7 mouse cellular contexts compared by ENCODE assay signal in genomic region chr11:121156411-121156891, GRCm38 (mm10). TPM values are rescaled to one million over a fixed set of nuclear protein-coding genes. Genes with fewer than 3 reads are reported as not detected.
DNase-seq lines count a peak whose midpoint lies in the region; ATAC-seq and TF ChIP-seq lines count a peak whose summit lies in the region.

No protein-coding gene starts in this region.

- H3K27me3 ChIP-seq in E14TG2a.4 (ENCODE audit: insufficient read depth, low read length), result peaks cover 76% of the 10 kb centered on the region
- H3K27me3 ChIP-seq in embryonic facial prominence, embryonic 15.5 days, result peaks cover 36% of the 10 kb centered on the region
- H3K27me3 ChIP-seq in heart, postnatal 0 days (ENCODE audit: control insufficient read depth, insufficient read depth, low read length), result peaks cover 38% of the 10 kb centered on the region
- peaks cover 81% of the 10 kb centered on the region for H3K27me3 ChIP-seq in liver, embryonic 12.5 days (replicated peaks)

- no peak for TF ChIP-seq EP300 in heart, postnatal 0 days (IDR thresholded peaks at IDR 0.05; ENCODE audit: low read depth)

- no peak for TF ChIP-seq CTCF in E14TG2a.4 (conservative IDR thresholded peaks at IDR 0.05; ENCODE audit: low read length)
- no peak for TF ChIP-seq CTCF in heart, postnatal 0 days (IDR thresholded peaks at IDR 0.05; ENCODE audit: low read depth)

- H3K9ac ChIP-seq in ES-E14 (ENCODE audit: insufficient read depth, low read depth, low read length, poor library complexity, severe bottlenecking), result peak overlapping the region; percentile 37; the same call in 1 of the 2 replicates
- H3K9ac ChIP-seq in embryonic facial prominence, embryonic 15.5 days, result peak overlapping the region; percentile 12; the same call in 1 of the 2 replicates
- no peak overlapping the region for H3K9ac ChIP-seq in heart, postnatal 0 days (replicated peaks; ENCODE audit: low read depth, low read length)
- H3K9ac ChIP-seq in liver, embryonic 12.5 days, result no peak overlapping the region

- in situ Hi-C loops in ES-E14 (cut with MboI; ENCODE audit: low sequenced_read_pairs in 2 of 2, unreplicated experiment in 2 of 2), result no loop called here

- H3K4me2 ChIP-seq in embryonic facial prominence, embryonic 15.5 days (replicated peaks), result peak overlapping the region; percentile 64
- peak overlapping the region; percentile 59 for H3K4me2 ChIP-seq in heart, postnatal 0 days (ENCODE audit: low read depth, low read length)
- H3K4me2 ChIP-seq in liver, embryonic 12.5 days, result peak overlapping the region; percentile 49

- H3K9me3 ChIP-seq in E14TG2a.4 (ENCODE audit: low read length) (peaks cover 4% of the 10 kb centered on the region; the same call in 1 of the 2 replicates), ES-E14 (ENCODE audit: control insufficient read depth, insufficient read depth, low read depth, low read length) (no peaks in the 10 kb centered on the region)
- no peaks in the 10 kb centered on the region for H3K9me3 ChIP-seq in embryonic facial prominence, embryonic 15.5 days (replicated peaks)
- no peaks in the 10 kb centered on the region for H3K9me3 ChIP-seq in heart, postnatal 0 days (replicated peaks; ENCODE audit: control insufficient read depth, low read length)
- H3K9me3 ChIP-seq in liver, embryonic 12.5 days (replicated peaks), result no peaks in the 10 kb centered on the region

- ATAC-seq in embryonic facial prominence, embryonic 15.5 days (ENCODE audit: insufficient number of reproducible peaks, low FRiP score, low TSS enrichment, low read depth), result no peak
- peak; percentile 44; the same call in 1 of the 2 replicates for ATAC-seq in heart, postnatal 0 days (ENCODE audit: insufficient read depth, low read depth)
- ATAC-seq in liver, embryonic 12.5 days, result no peak

- 1% methylated on average over 45 of the region's 45 CpGs for WGBS in embryonic facial prominence, embryonic 15.5 days
- under 1% methylated on average over 45 of the region's 45 CpGs for WGBS in heart, postnatal 0 days
- 3% methylated on average over 45 of the region's 45 CpGs for WGBS in liver, embryonic 12.5 days (ENCODE audit: insufficient replicate concordance)

- H3K36me3 ChIP-seq in E14TG2a.4 (ENCODE audit: insufficient read depth, low read length) (peaks cover 10% of the 10 kb centered on the region), ES-E14 (ENCODE audit: control insufficient read depth, insufficient read depth, low read length, poor library complexity, severe bottlenecking) (peaks cover 3% of the 10 kb centered on the region; the same call in 1 of the 2 replicates)
- no peaks in the 10 kb centered on the region for H3K36me3 ChIP-seq in embryonic facial prominence, embryonic 15.5 days
- no peaks in the 10 kb centered on the region for H3K36me3 ChIP-seq in heart, postnatal 0 days (replicated peaks; ENCODE audit: control insufficient read depth, insufficient read depth, low read length)
- H3K36me3 ChIP-seq in liver, embryonic 12.5 days, result no peaks in the 10 kb centered on the region

- H3K4me3 ChIP-seq in E14TG2a.4 (replicated peaks; ENCODE audit: low read length) (peak overlapping the region; percentile 74), ES-E14 (ENCODE audit: insufficient read depth in 1 of 2, low read depth in 1 of 2, low read length in 2 of 2, poor library complexity in 1 of 2, severe bottlenecking in 1 of 2) (peak overlapping the region; percentile 53 to 54)
- peak overlapping the region; percentile 38 for H3K4me3 ChIP-seq in embryonic facial prominence, embryonic 15.5 days (replicated peaks)
- H3K4me3 ChIP-seq in heart, postnatal 0 days (ENCODE audit: low read depth, low read length), result peak overlapping the region; percentile 35
- H3K4me3 ChIP-seq in liver, embryonic 12.5 days, result peak overlapping the region; percentile 25; the same call in 1 of the 2 replicates

- no peak for DNase-seq in ES-E14 (ENCODE audit: low read depth, low spot score)
- no peak for DNase-seq in heart, postnatal 0 days (ENCODE audit: low spot score)
- peak; percentile 72 for DNase-seq in skeletal muscle tissue, adult 2 months (ENCODE audit: low read depth, low spot score)
- DNase-seq in frontal cortex, postnatal 36 days (ENCODE audit: low spot score in 2 of 2), result no peak

- no peak overlapping the region for H3K27ac ChIP-seq in ES-E14 (ENCODE audit: insufficient read depth, low read depth, low read length, poor library complexity, severe bottlenecking)
- H3K27ac ChIP-seq in embryonic facial prominence, embryonic 15.5 days (replicated peaks), result no peak overlapping the region
- no peak overlapping the region for H3K27ac ChIP-seq in heart, postnatal 0 days (ENCODE audit: low read depth)
- H3K27ac ChIP-seq in liver, embryonic 12.5 days, result no peak overlapping the region

- peaks cover 41% of the 10 kb centered on the region for H3K4me1 ChIP-seq in E14TG2a.4 (replicated peaks; ENCODE audit: low read depth, low read length)
- peaks cover 2 to 7% of the 10 kb centered on the region in 2 experiments; a peak in 2 of 4 replicates for H3K4me1 ChIP-seq in ES-E14 (ENCODE audit: control insufficient read depth in 2 of 2, insufficient read depth in 2 of 2, low read length in 2 of 2, poor library complexity in 1 of 2)
- peaks cover 10% of the 10 kb centered on the region for H3K4me1 ChIP-seq in embryonic facial prominence, embryonic 15.5 days
- peaks cover 4% of the 10 kb centered on the region for H3K4me1 ChIP-seq in heart, postnatal 0 days (ENCODE audit: control insufficient read depth, insufficient read depth)
- no peaks in the 10 kb centered on the region for H3K4me1 ChIP-seq in liver, embryonic 12.5 days

TF ChIP-seq in ES-E14, 5 proteins besides CTCF, POLR2A, EP300 and RAD21:
- TF ChIP-seq ZNF384 (IDR thresholded peaks at IDR 0.05; ENCODE audit: low read depth, low read length), result no peak
- TF ChIP-seq CHD2 (IDR thresholded peaks at IDR 0.05; ENCODE audit: low read depth, low read length), result no peak
- TF ChIP-seq ZC3H11A (IDR thresholded peaks at IDR 0.05; ENCODE audit: borderline replicate concordance, low read depth, low read length), result no peak
- no peak for TF ChIP-seq MAFK (IDR thresholded peaks at IDR 0.05; ENCODE audit: insufficient read depth, low read depth, low read length)
- no peak for TF ChIP-seq HCFC1 (IDR thresholded peaks at IDR 0.05; ENCODE audit: borderline replicate concordance, insufficient read depth, low read length)

RNA-seq across cellular contexts. Expression of gene Uts2r, which starts 3.6 kb away (rescaled TPM):
- 0.26 and 0.80 TPM in 2 replicates for total RNA-seq in ES-E14 (2012; rRNA removed)
- polyA plus RNA-seq in embryonic facial prominence, embryonic 15.5 days (2015; fragmentation: Nextera tagmentation; extraction: Ambion mirVana), result 0.71 and 0.72 TPM in 2 replicates
- total RNA-seq in heart, postnatal 0 days (2014; rRNA removed; ENCODE audit: low replicate concordance), result not detected in 2 replicates
- not detected in 2 replicates for polyA plus RNA-seq in heart, postnatal 0 days (2015; fragmentation: Nextera tagmentation; extraction: Ambion mirVana)
- polyA plus RNA-seq in liver, embryonic 12.5 days (2016; fragmentation: Nextera tagmentation; extraction: Ambion mirVana), result not detected in 2 replicates

RNA-seq across cellular contexts. Expression of gene Tex19.1, which starts 10.5 kb away (rescaled TPM):
- 96.7 and 193 TPM in 2 replicates for total RNA-seq in ES-E14 (2012; rRNA removed)
- 0.15 TPM in 1 of 2 replicates, not detected in the other for polyA plus RNA-seq in embryonic facial prominence, embryonic 15.5 days (2015; fragmentation: Nextera tagmentation; extraction: Ambion mirVana)
- not detected in 2 replicates for total RNA-seq in heart, postnatal 0 days (2014; rRNA removed; ENCODE audit: low replicate concordance)
- polyA plus RNA-seq in heart, postnatal 0 days (2015; fragmentation: Nextera tagmentation; extraction: Ambion mirVana), result not detected in 2 replicates
- 0.31 and 0.44 TPM in 2 replicates for polyA plus RNA-seq in liver, embryonic 12.5 days (2016; fragmentation: Nextera tagmentation; extraction: Ambion mirVana)

RNA-seq across cellular contexts. Expression of gene Tex19.2, which starts 38.0 kb away (rescaled TPM):
- 2.9 and 6.5 TPM in 2 replicates for total RNA-seq in ES-E14 (2012; rRNA removed)
- not detected in 2 replicates for polyA plus RNA-seq in embryonic facial prominence, embryonic 15.5 days (2015; fragmentation: Nextera tagmentation; extraction: Ambion mirVana)
- not detected in 2 replicates for total RNA-seq in heart, postnatal 0 days (2014; rRNA removed; ENCODE audit: low replicate concordance)
- not detected in 2 replicates for polyA plus RNA-seq in heart, postnatal 0 days (2015; fragmentation: Nextera tagmentation; extraction: Ambion mirVana)
- 0.17 and 0.20 TPM in 2 replicates for polyA plus RNA-seq in liver, embryonic 12.5 days (2016; fragmentation: Nextera tagmentation; extraction: Ambion mirVana)

RNA-seq across cellular contexts. Expression of gene Hexdc, which starts 47.8 kb away (rescaled TPM):
- total RNA-seq in ES-E14 (2012; rRNA removed), result 13.3 and 15.5 TPM in 2 replicates
- polyA plus RNA-seq in embryonic facial prominence, embryonic 15.5 days (2015; fragmentation: Nextera tagmentation; extraction: Ambion mirVana), result 10.0 and 12.2 TPM in 2 replicates
- total RNA-seq in heart, postnatal 0 days (2014; rRNA removed; ENCODE audit: low replicate concordance), result 23.8 and 36.6 TPM in 2 replicates
- 6.4 and 6.5 TPM in 2 replicates for polyA plus RNA-seq in heart, postnatal 0 days (2015; fragmentation: Nextera tagmentation; extraction: Ambion mirVana)
- polyA plus RNA-seq in liver, embryonic 12.5 days (2016; fragmentation: Nextera tagmentation; extraction: Ambion mirVana), result 3.5 and 3.7 TPM in 2 replicates

RNA-seq across cellular contexts. Expression of gene Ogfod3, which starts 48.1 kb away (rescaled TPM):
- 16.3 and 23.2 TPM in 2 replicates for total RNA-seq in ES-E14 (2012; rRNA removed)
- polyA plus RNA-seq in embryonic facial prominence, embryonic 15.5 days (2015; fragmentation: Nextera tagmentation; extraction: Ambion mirVana), result 20.8 and 21.9 TPM in 2 replicates
- 8.7 and 10.9 TPM in 2 replicates for total RNA-seq in heart, postnatal 0 days (2014; rRNA removed; ENCODE audit: low replicate concordance)
- polyA plus RNA-seq in heart, postnatal 0 days (2015; fragmentation: Nextera tagmentation; extraction: Ambion mirVana), result 26.8 and 27.1 TPM in 2 replicates
- polyA plus RNA-seq in liver, embryonic 12.5 days (2016; fragmentation: Nextera tagmentation; extraction: Ambion mirVana), result 16.7 and 17.0 TPM in 2 replicates

Comparison
In these comparisons a context has a peak if more than half of its experiments do, and no peak if none do; other contexts are left out.
1. H3K9ac ChIP-seq: peak in ES-E14 (single experiment) and embryonic facial prominence, embryonic 15.5 days (single experiment); none in heart, postnatal 0 days (single experiment) and liver, embryonic 12.5 days (single experiment).
2. Peak in every context shown above with its lines, with median percentiles within 50 percentile points of each other: H3K4me3 ChIP-seq and H3K4me2 ChIP-seq.